Mouse (Mus musculus) hindbrain, postnatal 0 days (tissue): Measurements from ENCODE around the gene Fgfr2. TPM values are rescaled to one million over a fixed set of nuclear protein-coding genes. Genes with fewer than 3 reads are reported as not detected.

ENCODE experiments used
- ATAC-seq: fragments of 200-750 bp; cut with Nextera tagmentation; 2 replicates; pipeline ENCODE4 v1.8.0; 2017; ENCODE audit warnings: mild to moderate bottlenecking, moderate TSS enrichment, moderate library complexity
- DNase-seq: peaks from one replicate; pipeline ENCODE4 v3.0.0-alpha.2; 2015; ENCODE audit warnings: low spot score
- H3K27ac ChIP-seq: fragments of 300-500 bp; sonication (generic); 2 replicates; pipeline ENCODE4 v1.5.1; 2014; ENCODE audit warnings: mild to moderate bottlenecking
- H3K27me3 ChIP-seq: fragments of 300-500 bp; sonication (generic); 2 replicates; pipeline ENCODE4 v1.6.1; 2014; ENCODE audit warnings: low read length, mixed read lengths; ENCODE audit not compliant: insufficient read depth
- H3K36me3 ChIP-seq: fragments of 300-500 bp; sonication (generic); 2 replicates; pipeline ENCODE4 v1.6.1; 2014; ENCODE audit warnings: low read length, mixed read lengths; ENCODE audit not compliant: insufficient read depth
- H3K4me1 ChIP-seq: fragments of 300-500 bp; sonication (generic); 2 replicates; pipeline ENCODE4 v1.6.1; 2014; ENCODE audit warnings: antibody characterized with exemption, low read length, mixed read lengths; ENCODE audit not compliant: insufficient read depth
- H3K4me2 ChIP-seq: fragments of 300-500 bp; sonication (generic); 2 replicates; pipeline ENCODE4 v1.6.1; 2014; ENCODE audit warnings: low read depth, mild to moderate bottlenecking, low read length, moderate library complexity, mixed read lengths
- H3K4me3 ChIP-seq: fragments of 300-500 bp; sonication (generic); 2 replicates; pipeline ENCODE4 v1.5.1; 2014; ENCODE audit warnings: low read length
- H3K9ac ChIP-seq: fragments of 300-500 bp; sonication (generic); replicated peaks from 2 replicates; pipeline ENCODE4 v1.6.1; 2014; ENCODE audit warnings: mild to moderate bottlenecking, low read length, moderate library complexity, mixed read lengths
- H3K9me3 ChIP-seq: fragments of 300-500 bp; sonication (generic); 2 replicates; pipeline ENCODE4 v1.6.1; 2016; ENCODE audit warnings: low read length, mixed read lengths
- CTCF ChIP-seq: IDR thresholded peaks from 2 replicates; pipeline ENCODE4 v1.5.1; 2016; ENCODE audit warnings: antibody characterized with exemption, control low read depth, low read depth
- WGBS: fragments of 180-500 bp; shearing (Covaris S2); extraction: QIAGEN DNeasy Blood & Tissue Kit; methylation state at CpG from one replicate; pipeline ENCODE4 v1.1.7; 2014; 5-methylcytosine and 5-hydroxymethylcytosine counted together
- polyA plus RNA-seq: library from polyadenylated mRNA; unstranded; fragments of >200 nt; fragmentation: Nextera tagmentation; extraction: Ambion mirVana; gene quantifications from 2 replicates; pipeline ENCODE4 v1.2.1, GENCODE M21; 2015
- total RNA-seq: library from RNA; depleted of rRNA; stranded (reverse); fragments of >200 nt; gene quantifications from 2 replicates; pipeline ENCODE4 v1.2.3, GENCODE M21; 2014

Gene Fgfr2
- total and polyA plus RNA-seq, 2 experiments from 2014 or later: 17.3 to 49.0 TPM

DNA sequence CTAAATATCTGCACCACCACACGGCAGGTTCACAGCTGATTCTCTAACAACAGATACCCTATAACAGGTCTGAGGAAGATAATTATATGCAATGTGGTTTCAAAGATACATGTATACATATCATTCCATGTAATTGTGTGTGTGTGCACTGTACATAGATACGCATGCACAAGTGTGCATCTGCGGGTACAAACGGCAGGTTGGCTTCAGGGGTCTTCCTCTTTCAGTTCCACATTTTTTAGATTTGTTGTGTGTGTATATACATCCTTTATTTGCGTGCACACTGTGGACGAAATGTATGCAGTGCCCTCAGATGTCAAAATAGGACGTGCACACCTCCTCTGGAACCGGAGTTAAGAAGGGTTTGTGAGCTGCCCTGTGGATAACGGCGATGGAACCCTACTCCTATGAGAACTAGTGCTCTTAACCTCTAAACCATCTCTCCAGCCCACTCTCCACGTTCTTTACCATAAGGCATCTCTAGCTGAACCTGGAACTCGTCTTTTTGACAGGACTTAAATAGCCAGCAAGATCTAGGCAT, 2575.4 kb downstream of the Fgfr2 start:
- no peaks in the 10 kb centered on the region for H3K27me3 ChIP-seq
- 88% methylated on average over 12 of the region's 12 CpGs for WGBS
- no peak overlapping the region for H3K9ac ChIP-seq
- H3K4me1 ChIP-seq: peaks cover 10% of the 10 kb centered on the region; the same call in 1 of the 2 replicates
- peaks cover 12% of the 10 kb centered on the region; the same call in 1 of the 2 replicates for H3K36me3 ChIP-seq
- no peak for TF ChIP-seq CTCF
- peak overlapping the region; percentile 99 for H3K27ac ChIP-seq
- no peaks in the 10 kb centered on the region for H3K9me3 ChIP-seq
- DNase-seq (no peak), ATAC-seq (peak; percentile 27; the same call in 1 of the 2 replicates)
- no peak overlapping the region; the same call in 1 of the 2 replicates for H3K4me3 ChIP-seq
- peak overlapping the region; percentile 87; the same call in 1 of the 2 replicates for H3K4me2 ChIP-seq

DNA sequence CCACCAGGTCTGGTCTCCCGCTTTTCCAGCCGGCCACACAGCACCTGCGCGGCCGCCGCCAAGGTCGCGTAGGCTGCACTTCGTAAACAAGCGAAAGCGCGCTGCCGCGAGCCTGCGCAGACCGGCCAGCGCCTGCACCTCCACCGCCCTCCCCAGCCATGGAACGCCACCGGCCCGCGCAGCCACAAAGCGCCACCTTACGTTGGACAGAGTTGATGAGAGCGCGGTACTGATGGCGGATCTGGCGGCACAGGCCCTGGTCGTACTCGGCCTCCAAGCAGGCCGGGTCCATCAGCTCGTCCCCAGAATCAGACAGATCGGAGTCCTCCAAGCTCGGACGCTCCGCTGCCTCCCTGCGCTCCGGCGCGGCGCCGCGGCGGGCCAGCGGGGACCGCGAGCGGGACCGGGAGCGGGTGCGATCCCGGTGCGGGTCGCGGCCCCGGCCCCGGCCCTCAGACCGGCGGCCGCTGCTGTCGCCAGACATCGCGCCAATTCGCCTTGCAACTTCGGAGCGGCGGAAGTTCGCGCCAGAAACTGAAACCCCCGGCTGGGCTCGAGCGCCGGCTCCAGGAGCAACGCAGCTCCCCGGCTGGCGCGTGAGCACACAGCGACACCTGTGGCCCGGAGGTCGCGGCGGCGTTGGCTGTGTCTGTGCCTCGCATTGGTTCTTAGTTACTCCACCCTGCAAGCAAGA, 2576.2 kb downstream of the Fgfr2 start:
- Histone ChIP-seq H3K9me3 (no peaks in the 10 kb centered on the region), H3K4me2 (peak overlapping the region; percentile 87), H3K27ac (peak overlapping the region; percentile 99), H3K9ac (peak overlapping the region; percentile 90), H3K36me3 (peaks cover 12% of the 10 kb centered on the region), H3K4me1 (peaks cover 10% of the 10 kb centered on the region; the same call in 1 of the 2 replicates), H3K27me3 (no peaks in the 10 kb centered on the region), H3K4me3 (peak overlapping the region; percentile 87)
- DNase-seq: peak; percentile 96
- TF ChIP-seq CTCF: peak; percentile 81
- ATAC-seq: peak; percentile 95
- WGBS: under 1% methylated on average over 84 of the region's 84 CpGs

DNA sequence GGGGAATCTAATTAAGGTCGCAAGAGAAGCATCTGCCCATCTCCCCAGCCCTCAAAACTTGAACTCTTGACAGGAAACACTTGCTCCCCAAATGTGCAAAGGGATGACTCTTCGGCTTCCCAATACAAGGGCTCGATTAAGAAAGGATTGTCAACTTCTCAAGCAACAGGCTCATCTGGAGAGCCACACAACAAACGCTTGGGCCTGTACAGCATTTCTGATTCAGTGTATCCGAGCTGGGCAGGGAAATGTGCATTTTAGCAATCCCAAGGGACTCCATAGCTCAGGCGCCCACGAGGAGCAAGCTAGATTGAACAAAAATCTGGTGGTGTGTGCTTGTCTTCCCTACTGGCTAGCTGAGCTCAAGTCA, 2576.7 kb downstream of the Fgfr2 start:
- TF ChIP-seq CTCF: no peak
- Histone ChIP-seq H3K4me2 (peak overlapping the region; percentile 87), H3K36me3 (peaks cover 12% of the 10 kb centered on the region), H3K27me3 (no peaks in the 10 kb centered on the region), H3K9me3 (no peaks in the 10 kb centered on the region), H3K9ac (peak overlapping the region; percentile 90), H3K4me1 (peaks cover 10% of the 10 kb centered on the region; the same call in 1 of the 2 replicates), H3K4me3 (peak overlapping the region; percentile 87), H3K27ac (peak overlapping the region; percentile 99)
- DNase-seq (no peak), ATAC-seq (no peak)
- WGBS: 6% methylated on average over 7 of the region's 7 CpGs

DNA sequence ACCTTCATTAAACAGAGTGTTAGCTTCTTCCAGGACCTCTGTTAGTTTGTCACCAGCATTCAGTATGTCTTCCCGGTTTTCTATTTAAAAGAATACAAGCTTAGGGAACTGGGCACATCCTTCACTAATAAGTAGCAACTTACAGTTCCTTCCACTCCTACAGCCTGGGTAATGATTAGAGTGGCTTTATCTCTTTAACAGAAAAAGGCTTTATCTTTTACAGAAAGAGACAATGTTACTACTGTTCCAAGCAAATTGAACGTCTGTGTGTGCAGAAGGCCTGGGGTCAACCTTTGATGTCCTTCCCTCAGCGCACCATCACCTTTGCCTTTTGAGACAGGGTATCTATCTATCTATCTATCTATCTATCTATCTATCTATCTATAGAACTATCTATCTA, 2577.3 kb downstream of the Fgfr2 start:
- peak overlapping the region; percentile 99 for H3K27ac ChIP-seq

DNA sequence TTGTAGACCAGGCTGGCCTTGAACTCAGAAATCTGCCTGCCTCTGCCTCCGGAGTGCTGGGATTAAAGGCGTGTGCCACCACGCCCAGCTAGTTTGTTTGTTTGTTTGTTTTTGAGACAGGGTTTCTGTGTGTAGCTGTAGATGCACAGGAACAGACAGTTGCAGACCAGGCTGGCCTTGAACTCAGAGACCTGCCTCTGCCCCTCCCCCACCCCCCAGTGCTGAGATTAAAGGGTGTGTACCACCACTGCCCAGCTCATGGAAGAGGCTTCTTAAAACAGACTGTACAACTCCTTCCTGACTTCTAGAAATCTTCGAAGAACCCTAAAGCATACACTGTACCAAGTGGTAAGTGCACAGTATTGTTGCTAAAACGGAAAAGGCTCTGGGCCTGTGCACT, 2577.7 kb downstream of the Fgfr2 start:
- DNase-seq (no peak), ATAC-seq (no peak)
- H3K9me3 ChIP-seq: no peaks in the 10 kb centered on the region
- no peak overlapping the region; the same call in 1 of the 2 replicates for H3K9ac ChIP-seq
- no peaks in the 10 kb centered on the region for H3K27me3 ChIP-seq
- H3K4me2 ChIP-seq: peak overlapping the region; percentile 87
- no peak overlapping the region for H3K27ac ChIP-seq
- no peak for TF ChIP-seq CTCF
- peak overlapping the region; percentile 87; the same call in 1 of the 2 replicates for H3K4me3 ChIP-seq
- H3K36me3 ChIP-seq: peaks cover 12% of the 10 kb centered on the region
- H3K4me1 ChIP-seq: peaks cover 10% of the 10 kb centered on the region; the same call in 1 of the 2 replicates
- WGBS: 93% methylated on average over 5 of the region's 5 CpGs

More for the DNA sequence above, 2577.3 kb downstream of the Fgfr2 start:
- WGBS: 46% methylated on average over 3 of the region's 3 CpGs
- H3K4me3 ChIP-seq: peak overlapping the region; percentile 87
- H3K4me2 ChIP-seq: peak overlapping the region; percentile 87
- H3K9ac ChIP-seq: peak overlapping the region; percentile 90
- ATAC-seq (no peak), DNase-seq (no peak)
- TF ChIP-seq CTCF: no peak
- H3K9me3 ChIP-seq: no peaks in the 10 kb centered on the region
- H3K4me1 ChIP-seq: peaks cover 10% of the 10 kb centered on the region; the same call in 1 of the 2 replicates
- no peaks in the 10 kb centered on the region for H3K27me3 ChIP-seq
- H3K36me3 ChIP-seq: peaks cover 12% of the 10 kb centered on the region

DNA sequence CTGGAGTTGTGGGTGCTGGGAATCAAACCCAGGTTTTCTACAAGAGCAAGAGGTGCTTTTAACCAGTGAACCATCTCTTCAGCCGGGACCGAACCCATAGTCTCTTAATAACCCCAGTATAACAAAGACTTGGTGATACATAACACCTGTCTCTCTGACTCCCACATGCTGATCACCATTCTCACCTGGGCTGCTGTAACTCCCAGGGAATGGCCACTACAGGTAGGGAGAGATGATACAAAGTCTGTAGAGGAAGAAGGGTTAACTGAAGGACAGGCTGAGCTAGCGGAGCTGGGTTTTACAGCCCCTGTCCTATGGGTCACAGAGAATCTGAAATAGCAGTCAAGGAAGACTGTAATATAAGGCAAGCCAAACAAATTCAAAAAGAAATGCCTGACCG, 2580.0 kb downstream of the Fgfr2 start:
- H3K4me2 ChIP-seq: no peak overlapping the region
- H3K9ac ChIP-seq: no peak overlapping the region
- peaks cover 30% of the 10 kb centered on the region for H3K36me3 ChIP-seq
- H3K27me3 ChIP-seq: no peaks in the 10 kb centered on the region
- no peak overlapping the region for H3K27ac ChIP-seq
- WGBS: 98% methylated on average over 4 of the region's 4 CpGs
- H3K4me1 ChIP-seq: peaks cover 10% of the 10 kb centered on the region; the same call in 1 of the 2 replicates
- no peak for ATAC-seq
- no peak for DNase-seq
- no peak overlapping the region for H3K4me3 ChIP-seq
- H3K9me3 ChIP-seq: no peaks in the 10 kb centered on the region
- no peak for TF ChIP-seq CTCF
